ENCODE assay signal across 23 mouse cellular contexts in the genomic region with DNA sequence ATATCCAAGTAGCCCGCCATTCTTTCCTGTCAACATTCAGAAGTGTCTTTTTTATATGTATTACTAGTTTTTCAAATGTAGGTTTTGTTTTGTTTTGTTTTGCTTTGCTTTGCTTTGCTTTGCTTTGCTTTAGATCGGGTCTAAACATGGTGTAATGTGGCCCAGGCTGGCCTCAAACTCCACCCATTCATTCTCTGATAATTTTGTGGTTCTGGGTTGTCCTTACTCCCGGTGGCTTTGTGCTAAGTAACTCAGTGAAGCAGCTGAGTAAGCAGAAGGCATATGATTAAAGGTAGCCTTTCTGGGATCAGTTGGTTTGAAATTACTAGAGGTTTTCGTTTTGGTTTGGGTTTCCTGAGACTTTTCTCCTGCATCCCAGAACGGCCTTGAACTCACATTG. TPM values are rescaled to one million over a fixed set of nuclear protein-coding genes. Genes with fewer than 3 reads are reported as not detected.
A peak's percentile ranks its signal among the peaks of the same experiment; 100 is the strongest.
DNase-seq lines count a peak whose midpoint lies in the region; ATAC-seq lines count a peak whose summit lies in the region.
"Had no signal": no experiment of that assay in that cellular context is flagged by ENCODE, and none has a peak within 500 bp of the region (broad histone marks: within the 10 kb centered on the region; RNA-seq: fewer than 3 reads in every experiment).

No protein-coding gene starts in this region.

- DNase-seq in liver, embryonic 11.5 days (ENCODE audit: low spot score) = no peak
- DNase-seq: adrenal gland, adult 2 months; adrenal gland, adult 8-10 months; adrenal gland, postnatal 10 days; adrenal gland, postnatal 14 days; adrenal gland, postnatal 25 days; adrenal gland, postnatal 36 days; B cell, adult 2 months; cerebellum, adult 11 months; cerebellum, adult 11-12 months; cerebellum, adult 18-20 months had no signal

- H3K4me1 ChIP-seq in kidney, embryonic 15.5 days = no peaks in the 10 kb centered on the region
- no peaks in the 10 kb centered on the region for H3K4me1 ChIP-seq in liver, embryonic 11.5 days (replicated peaks; ENCODE audit: control insufficient read depth, insufficient read depth, low read length)

- no peak overlapping the region for H3K27ac ChIP-seq in kidney, embryonic 15.5 days
- H3K27ac ChIP-seq in liver, embryonic 11.5 days (ENCODE audit: low read depth, low read length) = no peak overlapping the region

- H3K27me3 ChIP-seq in kidney, embryonic 15.5 days = no peaks in the 10 kb centered on the region
- no peaks in the 10 kb centered on the region for H3K27me3 ChIP-seq in liver, embryonic 11.5 days (replicated peaks; ENCODE audit: control insufficient read depth, insufficient read depth, low read length)
- H3K27me3 ChIP-seq: CH12.LX, Patski had no signal

- no peak overlapping the region for H3K9ac ChIP-seq in kidney, embryonic 15.5 days
- no peak overlapping the region for H3K9ac ChIP-seq in liver, embryonic 11.5 days (ENCODE audit: low read depth, low read length)

- H3K9me3 ChIP-seq in kidney, embryonic 15.5 days (replicated peaks) = no peaks in the 10 kb centered on the region
- H3K9me3 ChIP-seq in liver, embryonic 11.5 days (ENCODE audit: control insufficient read depth, low read length) = no peaks in the 10 kb centered on the region
- H3K9me3 ChIP-seq: G1E had no signal

- no peak overlapping the region for H3K4me2 ChIP-seq in kidney, embryonic 15.5 days
- no peak overlapping the region for H3K4me2 ChIP-seq in liver, embryonic 11.5 days

- 0 out of 2 replicates have a peak, but pooled peaks have one; percentile 54 for ATAC-seq in megakaryocyte progenitor cell, adult 5-6 weeks (replicated peaks; ENCODE audit: poor library complexity)
- ATAC-seq in megakaryocyte-erythroid progenitor cell, adult 5-6 weeks (replicated peaks; ENCODE audit: low FRiP score, low TSS enrichment, poor library complexity, severe bottlenecking) = peak; percentile 61; the same call in 1 of the 2 replicates
- no peak for ATAC-seq in kidney, embryonic 15.5 days (replicated peaks; ENCODE audit: low FRiP score)
- no peak for ATAC-seq in liver, embryonic 11.5 days (replicated peaks; ENCODE audit: low FRiP score)
- ATAC-seq: activated CD4-positive, CD25-positive, alpha-beta regulatory T cell, adult 4 months; CD4-positive, CD25-positive, alpha-beta regulatory T cell, adult 4 months; Patski had no signal

- no peak overlapping the region for H3K4me3 ChIP-seq in kidney, embryonic 15.5 days (replicated peaks)
- no peak overlapping the region for H3K4me3 ChIP-seq in liver, embryonic 11.5 days (ENCODE audit: low read depth, low read length)

- WGBS in kidney, embryonic 15.5 days = 82% methylated on average over 5 of the region's 5 CpGs
- 69% methylated on average over 5 of the region's 5 CpGs for WGBS in liver, embryonic 11.5 days

- peaks cover 70% of the 10 kb centered on the region for H3K36me3 ChIP-seq in kidney, embryonic 15.5 days
- H3K36me3 ChIP-seq in liver, embryonic 11.5 days (ENCODE audit: control insufficient read depth, insufficient read depth, low read length) = peaks cover 6% of the 10 kb centered on the region; the same call in 1 of the 2 replicates

RNA-seq across cellular contexts. Expression of gene Lcmt2, which starts 9.2 kb away (rescaled TPM):
- total RNA-seq in megakaryocyte progenitor cell, adult 5-6 weeks (2015) = 11.7 and 12.8 TPM in 2 replicates
- total RNA-seq in megakaryocyte progenitor cell, adult 5-6 weeks (2017) = 8.4 and 9.7 TPM in 2 replicates
- total RNA-seq in megakaryocyte-erythroid progenitor cell, adult 5-6 weeks (2014; fragmentation: Nextera tagmentation) = 7.8 and 9.7 TPM in 2 replicates
- total RNA-seq in megakaryocyte-erythroid progenitor cell, adult 5-6 weeks (2017) = 8.7 and 8.8 TPM in 2 replicates
- 22.8 and 24.5 TPM in 2 replicates for polyA plus RNA-seq in kidney, embryonic 15.5 days (2015; fragmentation: Nextera tagmentation; extraction: Ambion mirVana)
- polyA plus RNA-seq in liver, embryonic 11.5 days (2014; fragmentation: Nextera tagmentation; extraction: Ambion mirVana) = 16.8 and 17.1 TPM in 2 replicates

RNA-seq across cellular contexts. Expression of gene Adal, which starts 9.5 kb away (rescaled TPM):
- 12.2 and 12.4 TPM in 2 replicates for total RNA-seq in megakaryocyte progenitor cell, adult 5-6 weeks (2015)
- 10.6 and 15.4 TPM in 2 replicates for total RNA-seq in megakaryocyte progenitor cell, adult 5-6 weeks (2017)
- total RNA-seq in megakaryocyte-erythroid progenitor cell, adult 5-6 weeks (2014; fragmentation: Nextera tagmentation) = 12.9 and 15.8 TPM in 2 replicates
- total RNA-seq in megakaryocyte-erythroid progenitor cell, adult 5-6 weeks (2017) = 11.0 and 13.1 TPM in 2 replicates
- 21.3 and 21.9 TPM in 2 replicates for polyA plus RNA-seq in kidney, embryonic 15.5 days (2015; fragmentation: Nextera tagmentation; extraction: Ambion mirVana)
- 17.8 and 18.5 TPM in 2 replicates for polyA plus RNA-seq in liver, embryonic 11.5 days (2014; fragmentation: Nextera tagmentation; extraction: Ambion mirVana)

RNA-seq across cellular contexts. Expression of gene Tubgcp4, which starts 20.8 kb away (rescaled TPM):
- 36.4 and 38.9 TPM in 2 replicates for total RNA-seq in megakaryocyte progenitor cell, adult 5-6 weeks (2015)
- total RNA-seq in megakaryocyte progenitor cell, adult 5-6 weeks (2017) = 28.8 and 39.3 TPM in 2 replicates
- total RNA-seq in megakaryocyte-erythroid progenitor cell, adult 5-6 weeks (2014; fragmentation: Nextera tagmentation) = 62.8 and 83.6 TPM in 2 replicates
- 35.4 and 38.5 TPM in 2 replicates for total RNA-seq in megakaryocyte-erythroid progenitor cell, adult 5-6 weeks (2017)
- 57.2 and 57.6 TPM in 2 replicates for polyA plus RNA-seq in kidney, embryonic 15.5 days (2015; fragmentation: Nextera tagmentation; extraction: Ambion mirVana)
- polyA plus RNA-seq in liver, embryonic 11.5 days (2014; fragmentation: Nextera tagmentation; extraction: Ambion mirVana) = 50.4 and 51.0 TPM in 2 replicates

RNA-seq across cellular contexts. Expression of gene Zscan29, which starts 21.2 kb away (rescaled TPM):
- total RNA-seq in megakaryocyte progenitor cell, adult 5-6 weeks (2015) = 18.8 and 21.2 TPM in 2 replicates
- total RNA-seq in megakaryocyte progenitor cell, adult 5-6 weeks (2017) = 18.7 and 25.4 TPM in 2 replicates
- 15.0 and 16.4 TPM in 2 replicates for total RNA-seq in megakaryocyte-erythroid progenitor cell, adult 5-6 weeks (2014; fragmentation: Nextera tagmentation)
- total RNA-seq in megakaryocyte-erythroid progenitor cell, adult 5-6 weeks (2017) = 12.6 and 12.8 TPM in 2 replicates
- 12.6 and 13.8 TPM in 2 replicates for polyA plus RNA-seq in kidney, embryonic 15.5 days (2015; fragmentation: Nextera tagmentation; extraction: Ambion mirVana)
- 7.6 and 8.8 TPM in 2 replicates for polyA plus RNA-seq in liver, embryonic 11.5 days (2014; fragmentation: Nextera tagmentation; extraction: Ambion mirVana)

RNA-seq across cellular contexts. Expression of gene Tgm7, which starts 40.1 kb away (rescaled TPM):
- not detected in 2 replicates for total RNA-seq in megakaryocyte progenitor cell, adult 5-6 weeks (2015)
- not detected in 2 replicates for total RNA-seq in megakaryocyte progenitor cell, adult 5-6 weeks (2017)
- total RNA-seq in megakaryocyte-erythroid progenitor cell, adult 5-6 weeks (2014; fragmentation: Nextera tagmentation) = not detected in 2 replicates
- not detected in 2 replicates for total RNA-seq in megakaryocyte-erythroid progenitor cell, adult 5-6 weeks (2017)
- 0.17 and 0.25 TPM in 2 replicates for polyA plus RNA-seq in kidney, embryonic 15.5 days (2015; fragmentation: Nextera tagmentation; extraction: Ambion mirVana)
- not detected in 2 replicates for polyA plus RNA-seq in liver, embryonic 11.5 days (2014; fragmentation: Nextera tagmentation; extraction: Ambion mirVana)
- total RNA-seq: adrenal gland, adult 18-20 months; adrenal gland, adult 2 months; adrenal gland, postnatal 10 days; adrenal gland, postnatal 14 days; adrenal gland, postnatal 25 days; adrenal gland, postnatal 36 days; CH12.LX; ES-E14; MEL had no signal
- polyA plus RNA-seq: adrenal gland, adult 2 months; C2C12; G1E; Patski had no signal

Comparison
In these comparisons a context has a peak if more than half of its experiments do, and no peak if none do; other contexts are left out.
1. ATAC-seq: peak in megakaryocyte progenitor cell, adult 5-6 weeks (single experiment) and megakaryocyte-erythroid progenitor cell, adult 5-6 weeks (single experiment); none in kidney, embryonic 15.5 days (single experiment) and liver, embryonic 11.5 days (single experiment).